Mouse (Mus musculus): ENCODE data around the gene Tbc1d9b. TPM values are rescaled to one million over a fixed set of nuclear protein-coding genes. Genes with fewer than 3 reads are reported as not detected.

Gene Tbc1d9b
- polyA plus RNA-seq, 1 experiment = 26.4 TPM

- Histone ChIP-seq H3K79me3 (ENCODE audit: low read depth) (no peaks in the 10 kb centered on the region), H3K4me3 (ENCODE audit: insufficient read depth, poor library complexity, severe bottlenecking) (no peak overlapping the region), H3K36me3 (ENCODE audit: control insufficient read depth, insufficient read depth) (peaks cover 49% of the 10 kb centered on the region), H3K79me2 (ENCODE audit: control insufficient read depth, insufficient read depth) (no peaks in the 10 kb centered on the region), H3ac (ENCODE audit: control insufficient read depth, insufficient read length, low read depth) (no peak overlapping the region), H3K27me3 (ENCODE audit: control insufficient read depth, insufficient read depth, insufficient read length) (no peaks in the 10 kb centered on the region)
- TF ChIP-seq FOSL1 (IDR thresholded peaks at IDR 0.05; ENCODE audit: insufficient read depth, low read length, poor library complexity, severe bottlenecking) = no peak
- no peak for TF ChIP-seq MYOG (IDR thresholded peaks at IDR 0.05; ENCODE audit: control insufficient read depth, extremely low read depth, insufficient read length)
- no peak for TF ChIP-seq MYOD1 (IDR thresholded peaks at IDR 0.05; ENCODE audit: control insufficient read depth, insufficient read length, low read depth)
- no peak for TF ChIP-seq CEBPB (IDR thresholded peaks at IDR 0.05; ENCODE audit: low read depth)
- TF ChIP-seq CTCF (IDR thresholded peaks at IDR 0.05; ENCODE audit: control insufficient read depth, insufficient read depth, insufficient read length) = no peak
- no peak for TF ChIP-seq USF1 (IDR thresholded peaks at IDR 0.05; ENCODE audit: low read depth)
- no peak for TF ChIP-seq MAX (IDR thresholded peaks at IDR 0.05)
Measured at GRCm38 (mm10) chr11:50139571-50139970, 8.4 kb downstream of the Tbc1d9b start.

GRCm38 (mm10) chr11:50145529-50145928, 14.3 kb downstream of the Tbc1d9b start:
- Histone ChIP-seq H3K4me3 (ENCODE audit: insufficient read depth, poor library complexity, severe bottlenecking) (no peak overlapping the region), H3K36me3 (ENCODE audit: control insufficient read depth, insufficient read depth) (peaks cover 63% of the 10 kb centered on the region), H3K79me3 (ENCODE audit: low read depth) (no peaks in the 10 kb centered on the region), H3ac (ENCODE audit: control insufficient read depth, insufficient read length, low read depth) (no peak overlapping the region), H3K27me3 (ENCODE audit: control insufficient read depth, insufficient read depth, insufficient read length) (no peaks in the 10 kb centered on the region), H3K79me2 (ENCODE audit: control insufficient read depth, insufficient read depth) (no peaks in the 10 kb centered on the region)
- TF ChIP-seq CEBPB (IDR thresholded peaks at IDR 0.05; ENCODE audit: low read depth) (no peak), MAX (IDR thresholded peaks at IDR 0.05) (no peak), MYOG (IDR thresholded peaks at IDR 0.05; ENCODE audit: control insufficient read depth, extremely low read depth, insufficient read length) (no peak), MYOD1 (IDR thresholded peaks at IDR 0.05; ENCODE audit: control insufficient read depth, insufficient read length, low read depth) (no peak), CTCF (IDR thresholded peaks at IDR 0.05; ENCODE audit: control insufficient read depth, insufficient read depth, insufficient read length) (no peak), FOSL1 (IDR thresholded peaks at IDR 0.05; ENCODE audit: insufficient read depth, low read length, poor library complexity, severe bottlenecking) (no peak)

- no peak overlapping the region for H3K4me3 ChIP-seq (ENCODE audit: insufficient read depth, poor library complexity, severe bottlenecking)
- H3ac ChIP-seq (ENCODE audit: control insufficient read depth, insufficient read length, low read depth) = no peak overlapping the region
- H3K36me3 ChIP-seq (ENCODE audit: control insufficient read depth, insufficient read depth) = peaks cover 57% of the 10 kb centered on the region
- H3K27me3 ChIP-seq (ENCODE audit: control insufficient read depth, insufficient read depth, insufficient read length) = no peaks in the 10 kb centered on the region
- no peaks in the 10 kb centered on the region for H3K79me3 ChIP-seq (ENCODE audit: low read depth)
- TF ChIP-seq MAX (IDR thresholded peaks at IDR 0.05) = no peak
- no peak for TF ChIP-seq CEBPB (IDR thresholded peaks at IDR 0.05; ENCODE audit: low read depth)
- no peak for TF ChIP-seq CTCF (IDR thresholded peaks at IDR 0.05; ENCODE audit: control insufficient read depth, insufficient read depth, insufficient read length)
- H3K79me2 ChIP-seq (ENCODE audit: control insufficient read depth, insufficient read depth) = no peaks in the 10 kb centered on the region
Measured at GRCm38 (mm10) chr11:50146121-50146520, 14.9 kb downstream of the Tbc1d9b start.

DNA sequence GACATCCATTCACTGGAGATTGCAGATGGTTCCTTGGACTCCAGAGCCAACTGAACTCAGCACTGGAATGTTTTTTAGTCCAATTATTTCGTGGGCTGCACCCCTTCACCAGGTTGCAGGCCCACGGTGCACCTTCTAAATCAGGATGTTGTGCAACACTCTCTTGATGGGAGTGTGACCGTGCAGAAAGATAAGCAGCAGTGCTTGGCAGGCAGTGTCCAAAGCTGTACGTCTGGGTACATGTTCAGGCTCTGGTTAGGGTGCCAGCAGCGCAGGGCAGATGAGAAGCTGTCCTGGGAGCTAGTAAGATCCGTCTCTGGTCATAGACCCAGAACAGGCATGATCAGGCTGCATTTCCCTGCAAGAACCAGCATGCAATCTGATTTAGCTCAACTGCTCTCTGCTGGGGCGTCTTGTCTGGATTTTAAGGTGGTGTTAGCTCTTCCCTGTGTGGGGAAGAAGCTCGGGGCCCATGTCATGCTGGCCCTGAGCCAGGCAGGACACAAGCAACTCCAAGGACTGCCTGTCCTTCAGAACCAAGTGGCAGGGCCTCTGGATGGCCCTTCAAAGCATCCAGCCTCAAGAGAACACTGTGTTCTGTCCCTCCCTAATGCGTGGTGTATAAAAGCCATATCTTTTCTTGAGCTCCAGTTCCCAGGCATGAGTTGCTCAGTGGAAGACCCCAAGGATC, 16.2 kb downstream of the Tbc1d9b start:
- Histone ChIP-seq H3K36me3 (ENCODE audit: control insufficient read depth, insufficient read depth) (peaks cover 63% of the 10 kb centered on the region), H3ac (ENCODE audit: control insufficient read depth, insufficient read length, low read depth) (no peak overlapping the region)

DNA sequence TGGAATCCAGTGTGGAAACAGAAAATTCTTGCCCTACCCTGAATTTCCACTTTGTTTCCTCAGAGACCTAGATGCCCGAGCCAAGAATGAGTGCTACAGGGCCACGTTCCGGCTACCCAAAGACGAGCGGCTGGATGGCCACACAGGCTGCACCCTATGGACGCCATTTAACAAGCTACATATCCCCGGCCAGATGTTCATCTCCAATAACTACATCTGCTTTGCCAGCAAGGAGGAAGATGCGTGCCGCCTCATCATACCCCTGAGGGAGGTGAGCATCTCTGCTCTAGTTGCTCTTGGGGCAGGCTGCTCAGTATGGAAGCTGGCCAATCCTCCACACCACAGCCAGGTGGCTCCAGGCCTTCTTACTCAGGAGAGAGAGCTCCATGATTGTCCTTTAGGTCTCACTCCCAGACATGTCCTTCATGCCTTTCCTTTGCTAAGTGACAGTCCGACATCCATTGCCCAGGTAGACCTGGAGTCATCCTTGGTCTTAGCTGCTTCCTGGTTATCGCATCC, 16.8 kb downstream of the Tbc1d9b start:
- Histone ChIP-seq H3K79me2 (ENCODE audit: control insufficient read depth, insufficient read depth) (no peaks in the 10 kb centered on the region), H3K4me3 (ENCODE audit: insufficient read depth, poor library complexity, severe bottlenecking) (no peak overlapping the region), H3K36me3 (ENCODE audit: control insufficient read depth, insufficient read depth) (peaks cover 61% of the 10 kb centered on the region), H3K79me3 (ENCODE audit: low read depth) (no peaks in the 10 kb centered on the region), H3K27me3 (ENCODE audit: control insufficient read depth, insufficient read depth, insufficient read length) (no peaks in the 10 kb centered on the region), H3ac (ENCODE audit: control insufficient read depth, insufficient read length, low read depth) (no peak overlapping the region)
- TF ChIP-seq MYOD1 (IDR thresholded peaks at IDR 0.05; ENCODE audit: control insufficient read depth, insufficient read length, low read depth) (no peak), MYOG (IDR thresholded peaks at IDR 0.05; ENCODE audit: control insufficient read depth, extremely low read depth, insufficient read length) (no peak), CEBPB (IDR thresholded peaks at IDR 0.05; ENCODE audit: low read depth) (no peak)

More for the DNA sequence above, 16.2 kb downstream of the Tbc1d9b start:
- Histone ChIP-seq H3K27me3 (ENCODE audit: control insufficient read depth, insufficient read depth, insufficient read length) (no peaks in the 10 kb centered on the region), H3K4me3 (ENCODE audit: insufficient read depth, poor library complexity, severe bottlenecking) (no peak overlapping the region), H3K79me2 (ENCODE audit: control insufficient read depth, insufficient read depth) (no peaks in the 10 kb centered on the region), H3K79me3 (ENCODE audit: low read depth) (no peaks in the 10 kb centered on the region)
- no peak for TF ChIP-seq CEBPB (IDR thresholded peaks at IDR 0.05; ENCODE audit: low read depth)
- no peak for TF ChIP-seq MYOG (IDR thresholded peaks at IDR 0.05; ENCODE audit: control insufficient read depth, extremely low read depth, insufficient read length)
- TF ChIP-seq CTCF (IDR thresholded peaks at IDR 0.05; ENCODE audit: control insufficient read depth, insufficient read depth, insufficient read length) = no peak
- TF ChIP-seq USF1 (IDR thresholded peaks at IDR 0.05; ENCODE audit: low read depth) = no peak
- TF ChIP-seq FOSL1 (IDR thresholded peaks at IDR 0.05; ENCODE audit: insufficient read depth, low read length, poor library complexity, severe bottlenecking) = no peak
- no peak for TF ChIP-seq MAX (IDR thresholded peaks at IDR 0.05)
- TF ChIP-seq MYOD1 (IDR thresholded peaks at IDR 0.05; ENCODE audit: control insufficient read depth, insufficient read length, low read depth) = no peak

DNA sequence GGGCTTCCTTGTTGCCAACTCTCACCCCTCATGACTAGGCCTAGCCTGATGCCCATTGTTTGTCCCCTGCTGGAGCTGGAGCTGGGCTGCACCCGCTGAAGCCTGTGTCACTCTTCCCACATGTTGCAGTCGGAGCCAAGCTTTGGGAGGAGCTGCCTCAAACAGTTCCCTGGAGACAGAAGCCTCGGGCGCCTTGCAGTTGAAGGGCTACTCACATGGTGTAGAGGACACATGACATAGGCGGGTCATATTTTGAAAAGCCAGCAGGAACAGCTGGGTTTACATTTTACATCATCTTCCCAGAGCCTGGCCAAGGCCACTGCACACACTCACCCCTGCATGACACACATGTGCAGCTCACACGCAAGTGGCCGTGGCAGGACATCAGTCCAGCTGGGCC, 18.0 kb downstream of the Tbc1d9b start:
- TF ChIP-seq MYOD1 (IDR thresholded peaks at IDR 0.05; ENCODE audit: control insufficient read depth, insufficient read length, low read depth) = no peak
- TF ChIP-seq CTCF (IDR thresholded peaks at IDR 0.05; ENCODE audit: control insufficient read depth, insufficient read depth, insufficient read length) = no peak
- TF ChIP-seq MAX (IDR thresholded peaks at IDR 0.05) = no peak
- no peak for TF ChIP-seq MYOG (IDR thresholded peaks at IDR 0.05; ENCODE audit: control insufficient read depth, extremely low read depth, insufficient read length)
- no peak for TF ChIP-seq FOSL1 (IDR thresholded peaks at IDR 0.05; ENCODE audit: insufficient read depth, low read length, poor library complexity, severe bottlenecking)
- no peak for TF ChIP-seq CEBPB (IDR thresholded peaks at IDR 0.05; ENCODE audit: low read depth)
- TF ChIP-seq USF1 (IDR thresholded peaks at IDR 0.05; ENCODE audit: low read depth) = no peak
- no peak overlapping the region for H3K4me3 ChIP-seq (ENCODE audit: insufficient read depth, poor library complexity, severe bottlenecking)
- no peaks in the 10 kb centered on the region for H3K27me3 ChIP-seq (ENCODE audit: control insufficient read depth, insufficient read depth, insufficient read length)
- H3K79me3 ChIP-seq (ENCODE audit: low read depth) = no peaks in the 10 kb centered on the region
- H3ac ChIP-seq (ENCODE audit: control insufficient read depth, insufficient read length, low read depth) = no peak overlapping the region
- peaks cover 60% of the 10 kb centered on the region for H3K36me3 ChIP-seq (ENCODE audit: control insufficient read depth, insufficient read depth)
- no peaks in the 10 kb centered on the region for H3K79me2 ChIP-seq (ENCODE audit: control insufficient read depth, insufficient read depth)
